Mouse (Mus musculus) frontal cortex, adult 2 months (tissue): ENCODE results near the gene Cnot6. TPM values are rescaled to one million over a fixed set of nuclear protein-coding genes. Genes with fewer than 3 reads are reported as not detected.

Experiments used
- DNase-seq, 2 experiments: peaks; one replicate each; pipeline ENCODE4 v3.0.0; 2022; ENCODE audit warnings: low spot score in 1 of 2; ENCODE audit errors: extremely low spot score in 1 of 2
- polyA plus RNA-seq: library from polyadenylated mRNA; depleted of rRNA; stranded (reverse); fragments of >200 nt; gene quantifications from 2 replicates; pipeline ENCODE4 v1.2.3, GENCODE M21; 2012; rRNA removed

The Cnot6 gene
- polyA plus RNA-seq = 35.1 and 36.4 TPM in 2 replicates

- peak; percentile 93 to 98 for DNase-seq
These were observed at the start of gene Cnot6 for GRCm38 (mm10) chr11:49712555-49713335. Cnot6 (minus strand) TSS chr11:49712723.

- no peak for DNase-seq
These were observed 48.6 kb upstream of the Cnot6 start for GRCm38 (mm10) chr11:49761130-49761529.

- DNase-seq = no peak
These were observed 45.6 kb upstream of the Cnot6 start for GRCm38 (mm10) chr11:49758096-49758495.

DNA sequence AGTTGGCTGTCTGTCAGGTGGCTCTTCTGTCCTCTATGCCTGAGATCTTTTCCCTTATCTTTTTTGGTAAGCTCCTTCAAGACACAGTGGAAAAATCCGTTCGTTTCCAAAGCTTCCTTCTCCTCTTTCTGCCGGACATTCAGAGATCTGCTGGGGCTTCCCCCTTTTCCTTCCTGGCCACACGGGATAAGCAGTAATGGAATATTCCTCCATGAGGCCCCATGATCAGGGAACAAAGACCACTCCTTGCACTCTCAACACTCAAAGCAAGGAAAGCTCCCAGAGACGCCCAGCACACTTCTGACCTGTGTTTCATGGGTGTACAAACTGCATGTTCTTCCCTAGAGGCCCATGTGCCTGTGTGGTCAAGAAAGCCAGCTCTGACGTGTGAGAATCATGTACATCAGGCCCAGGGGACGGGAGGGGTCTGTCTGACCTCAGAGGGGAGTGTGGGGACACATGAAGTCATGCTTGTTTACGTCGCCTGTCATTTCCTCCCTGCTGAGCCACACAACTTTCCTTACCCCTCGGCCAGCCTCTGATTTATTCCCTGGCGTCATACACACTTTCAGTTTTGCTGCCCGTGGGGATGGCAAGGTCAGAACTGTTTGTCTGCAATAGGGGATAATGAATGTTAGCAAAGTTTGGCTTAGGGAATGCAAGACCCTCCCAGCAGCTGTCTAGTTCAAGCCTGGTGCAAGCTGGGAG is 42.6 kb upstream of the Cnot6 start:
- DNase-seq = no peak

- DNase-seq = no peak
These were observed 34.2 kb upstream of the Cnot6 start for GRCm38 (mm10) chr11:49746756-49747155.

DNA sequence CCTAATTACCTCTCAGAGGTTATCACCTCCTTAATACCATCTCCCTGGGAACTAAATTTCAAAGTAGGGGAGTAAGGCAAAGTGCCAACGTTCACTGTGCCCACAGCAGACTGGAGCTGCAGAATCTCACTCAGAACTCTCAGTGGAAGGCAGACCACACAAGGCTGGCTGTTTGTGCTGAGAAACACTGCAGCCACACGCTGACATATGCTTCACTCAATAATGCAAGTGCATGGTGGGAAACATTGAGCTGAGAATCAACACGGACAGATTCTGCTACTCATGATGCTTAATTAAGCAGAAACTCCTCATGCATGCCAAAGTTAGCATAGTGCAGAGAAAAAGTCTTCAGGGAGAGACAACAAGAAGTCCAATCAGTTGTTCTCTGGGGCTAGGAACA is 33.3 kb upstream of the Cnot6 start:
- no peak for DNase-seq

DNA sequence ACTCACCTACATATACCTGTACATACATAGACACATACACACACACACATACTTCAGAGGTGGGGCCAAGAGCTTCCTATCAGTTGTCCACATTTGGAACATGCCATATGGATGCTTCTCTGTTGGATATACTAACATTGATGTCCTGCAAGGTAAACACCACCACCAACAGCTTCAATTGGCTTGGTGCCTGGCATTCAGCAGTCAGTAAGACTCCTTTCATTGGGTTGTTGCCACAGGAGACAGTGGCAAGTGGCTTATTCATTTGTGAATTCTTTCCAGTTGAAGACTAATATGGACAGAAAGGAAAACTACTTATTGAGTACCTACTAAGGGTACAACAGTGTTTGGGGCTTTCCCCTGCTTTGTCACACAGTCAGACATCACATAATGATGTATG is 32.5 kb upstream of the Cnot6 start:
- DNase-seq = no peak

DNA sequence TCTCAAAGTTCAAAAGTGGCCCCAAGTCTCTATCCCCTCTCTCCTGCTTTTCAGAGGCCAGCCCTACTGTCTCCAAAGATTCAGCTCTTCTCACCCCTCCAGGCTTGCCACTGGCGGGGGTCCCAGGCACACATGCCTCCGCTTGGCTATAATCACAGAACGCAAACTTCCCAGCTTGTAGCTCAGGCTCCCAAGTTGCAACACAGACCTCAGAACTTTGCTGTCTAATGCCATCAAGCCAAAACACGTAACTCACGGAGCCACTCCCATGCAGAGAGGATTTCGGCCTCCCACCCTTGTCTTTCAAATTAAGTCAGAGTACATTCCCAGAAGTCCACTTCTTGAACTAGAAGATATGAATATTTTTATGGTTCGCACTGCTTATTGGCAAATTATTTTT is 31.1 kb upstream of the Cnot6 start:
- DNase-seq = no peak

- no peak for DNase-seq
These were observed 29.7 kb upstream of the Cnot6 start for GRCm38 (mm10) chr11:49742248-49742647.

- no peak for DNase-seq
These were observed 27.3 kb upstream of the Cnot6 start for GRCm38 (mm10) chr11:49739776-49740175.

GRCm38 (mm10) chr11:49738659-49739406 is 26.3 kb upstream of the Cnot6 start:
- DNase-seq = no peak

DNA sequence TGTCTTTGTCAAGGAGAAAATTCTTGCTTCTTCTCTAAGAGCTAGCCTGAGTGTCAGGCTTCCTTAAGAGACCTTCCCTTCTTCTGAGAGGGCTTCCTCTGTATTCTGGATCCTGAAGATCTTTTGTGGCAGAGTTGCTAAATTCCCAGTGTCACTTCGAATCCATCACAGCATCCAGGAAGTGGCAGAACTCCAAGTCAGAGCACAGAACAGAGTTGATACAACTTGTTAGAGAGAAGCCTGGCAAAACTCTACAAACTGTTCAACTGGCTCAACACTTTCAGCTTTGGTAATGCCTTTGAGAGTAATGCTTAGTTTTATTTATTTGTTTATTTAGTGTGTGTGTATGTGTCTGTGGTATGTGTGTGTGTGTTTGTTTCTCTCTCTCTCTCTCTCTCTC is 25.1 kb upstream of the Cnot6 start:
- DNase-seq = no peak

- no peak for DNase-seq
These were observed 22.2 kb upstream of the Cnot6 start for GRCm38 (mm10) chr11:49734771-49735170.

DNA sequence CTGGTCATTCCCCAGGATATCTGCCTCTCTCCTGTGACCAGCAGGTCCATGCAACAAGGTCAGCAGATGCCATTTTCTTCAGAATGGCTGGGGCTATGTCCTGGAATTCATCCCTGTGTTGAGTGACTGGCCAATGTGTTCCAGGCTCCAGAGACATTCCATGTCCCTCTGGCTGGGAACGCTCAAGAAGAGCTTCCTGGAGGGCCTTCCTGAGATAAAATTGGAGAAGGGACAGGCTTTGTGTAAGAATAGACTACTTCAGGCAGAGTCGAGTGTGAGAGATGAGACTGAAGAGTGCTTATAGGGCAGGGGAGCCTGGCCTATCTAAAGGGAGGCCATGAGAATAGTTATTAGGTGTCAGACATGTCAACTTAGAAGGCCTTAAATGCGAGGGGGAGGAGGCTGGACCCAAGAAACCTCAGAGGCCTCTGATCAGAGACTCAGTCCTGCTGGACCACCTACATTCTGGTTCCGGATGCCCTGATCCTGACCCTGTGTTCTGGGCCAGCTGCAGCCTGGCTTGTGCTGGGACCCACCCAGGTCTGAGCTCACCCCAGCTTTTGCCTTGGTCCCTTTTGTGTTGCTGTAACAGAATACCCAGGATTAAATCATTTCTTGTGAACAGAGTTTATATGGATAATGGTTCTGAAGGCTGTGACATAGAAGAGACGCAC is 17.9 kb upstream of the Cnot6 start:
- DNase-seq = no peak

GRCm38 (mm10) chr11:49727877-49728276 is 15.4 kb upstream of the Cnot6 start:
- DNase-seq = peak in 1 of 2 experiments; percentile 82

DNA sequence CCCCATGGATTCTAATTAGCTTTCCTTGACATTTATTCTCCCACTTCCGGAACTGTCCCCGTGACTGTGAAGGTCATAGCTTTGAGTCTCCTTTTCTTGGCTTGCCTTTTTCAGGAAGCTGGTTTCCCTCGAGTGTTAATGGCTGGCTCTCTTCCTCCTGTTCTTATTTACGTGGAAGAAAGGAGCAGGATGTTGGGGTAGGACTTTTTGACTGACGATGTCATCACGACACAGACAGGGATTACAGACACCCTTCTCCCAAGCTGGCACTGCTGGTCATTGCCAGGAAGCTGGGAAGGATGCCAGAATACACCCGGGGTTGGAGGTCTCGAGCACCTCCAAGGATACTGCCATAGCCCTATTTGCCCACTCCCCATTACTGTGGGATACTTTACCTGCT is 14.3 kb upstream of the Cnot6 start:
- DNase-seq = no peak

DNA sequence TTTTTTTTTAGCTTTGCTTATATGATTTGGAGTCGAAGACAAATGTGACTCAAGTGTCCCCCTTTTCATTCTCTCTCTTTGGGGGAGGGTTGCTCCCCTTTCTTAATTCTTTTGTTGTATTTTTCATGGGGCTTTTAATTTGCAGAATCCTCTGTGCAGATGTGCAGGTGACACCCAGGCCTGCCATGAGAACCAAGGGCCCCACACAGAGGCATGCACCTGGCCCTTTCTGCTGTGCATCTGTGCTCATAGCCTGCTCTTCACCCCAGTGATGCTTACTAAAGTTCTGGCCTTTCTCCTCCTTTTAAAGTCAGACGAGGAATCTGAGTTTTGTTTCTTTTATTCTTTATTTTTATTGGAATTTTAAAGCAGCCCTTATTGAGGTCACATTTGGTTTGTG is 12.2 kb upstream of the Cnot6 start:
- DNase-seq = no peak

DNA sequence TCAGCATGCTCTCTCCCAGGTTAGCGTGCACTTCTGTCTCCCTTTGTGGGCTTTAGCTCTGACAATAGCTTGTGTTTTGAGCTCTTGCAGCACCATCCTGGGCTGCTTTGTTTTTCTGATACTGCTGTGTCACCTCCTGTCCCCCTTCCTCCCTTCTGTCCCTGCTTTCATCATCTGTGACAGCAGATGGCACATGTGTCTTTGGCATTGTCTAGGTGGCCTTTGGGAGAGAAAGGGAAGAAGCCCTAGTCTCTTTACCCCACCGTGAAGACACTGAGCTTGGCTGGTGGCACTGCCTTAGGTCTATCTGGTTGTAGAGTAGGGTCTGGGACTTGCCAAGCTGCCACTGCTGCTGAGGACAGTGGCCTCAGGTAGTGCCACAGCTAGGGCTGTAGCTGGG is 10.8 kb upstream of the Cnot6 start:
- no peak for DNase-seq

DNA sequence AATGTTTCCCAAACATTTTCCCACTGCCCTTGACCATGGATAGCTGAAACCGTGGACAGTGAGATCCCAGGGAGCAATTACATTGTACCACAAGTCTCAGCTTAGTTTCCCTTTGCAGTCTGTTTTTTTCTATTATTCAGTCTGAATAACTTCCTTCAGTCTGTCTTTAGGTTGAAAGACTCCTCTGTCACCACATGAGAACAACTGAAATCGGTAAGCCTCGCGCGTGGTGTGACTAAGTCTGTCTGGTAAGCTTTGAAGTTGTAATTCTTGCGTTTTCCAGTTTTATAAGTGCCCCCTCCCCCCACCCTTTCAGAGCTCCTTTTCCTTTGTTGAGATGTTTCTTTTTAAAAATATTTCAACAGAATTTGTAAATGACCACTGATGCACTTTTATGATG is 10.2 kb upstream of the Cnot6 start:
- DNase-seq = no peak

- no peak for DNase-seq
These were observed 8.8 kb upstream of the Cnot6 start for GRCm38 (mm10) chr11:49721358-49721757.
